Mouse (Mus musculus) ES-E14 (cell line): ENCODE results near the gene Rfx1. TPM values are rescaled to one million over a fixed set of nuclear protein-coding genes. Genes with fewer than 3 reads are reported as not detected.
A peak's percentile ranks its signal among the peaks of the same experiment; 100 is the strongest.

ENCODE experiments used
- DNase-seq: peaks from one replicate; pipeline ENCODE4 v3.0.0-alpha.2; 2013; ENCODE audit warnings: low read depth, low spot score
- H3K27ac ChIP-seq: 2 replicates; pipeline ENCODE4 v1.5.1; 2012; ENCODE audit warnings: low read depth, mild to moderate bottlenecking, low read length, moderate library complexity, mixed read lengths; ENCODE audit not compliant: poor library complexity, insufficient read depth, severe bottlenecking
- H3K36me3 ChIP-seq: 2 replicates; pipeline ENCODE4 v1.6.1; 2012; ENCODE audit warnings: mild to moderate bottlenecking, low read length, moderate library complexity, mixed read lengths; ENCODE audit not compliant: control insufficient read depth, poor library complexity, insufficient read depth, severe bottlenecking
- H3K4me1 ChIP-seq, 2 experiments: fragments of 150-350 bp in 1 of 2; sonication (generic) in 1 of 2; 2 replicates each; pipeline ENCODE4 v1.6.1; 2012; ENCODE audit warnings: low read length in 2 of 2, mild to moderate bottlenecking in 1 of 2, mixed read lengths in 1 of 2; ENCODE audit not compliant: control insufficient read depth in 2 of 2, insufficient read depth in 2 of 2, poor library complexity in 1 of 2
- H3K4me3 ChIP-seq, 2 experiments: fragments of 150-350 bp in 1 of 2; sonication (generic) in 1 of 2; 2 replicates each; pipeline ENCODE4 v1.5.1; 2012; ENCODE audit warnings: low read length in 2 of 2, low read depth in 1 of 2, mild to moderate bottlenecking in 1 of 2, mixed read lengths in 1 of 2; ENCODE audit not compliant: insufficient read depth in 1 of 2, poor library complexity in 1 of 2, severe bottlenecking in 1 of 2
- H3K9ac ChIP-seq: 2 replicates; pipeline ENCODE4 v1.6.1; 2012; ENCODE audit warnings: low read depth, mild to moderate bottlenecking, low read length, mixed read lengths; ENCODE audit not compliant: poor library complexity, insufficient read depth, severe bottlenecking
- H3K9me3 ChIP-seq: fragments of 150-350 bp; sonication (generic); 2 replicates; pipeline ENCODE4 v1.6.1; 2012; ENCODE audit warnings: low read depth, mild to moderate bottlenecking, low read length; ENCODE audit not compliant: control insufficient read depth, insufficient read depth
- CHD2 ChIP-seq: IDR thresholded peaks from 2 replicates; pipeline ENCODE4 v1.6.1; 2014; ENCODE audit warnings: mild to moderate bottlenecking, low read depth, low read length, inconsistent platforms
- HCFC1 ChIP-seq: IDR thresholded peaks from 2 replicates; pipeline ENCODE4 v1.6.1; 2012; ENCODE audit warnings: low read length, inconsistent platforms, borderline replicate concordance; ENCODE audit not compliant: insufficient read depth
- MAFK ChIP-seq: IDR thresholded peaks from 2 replicates; pipeline ENCODE4 v1.6.1; 2014; ENCODE audit warnings: mild to moderate bottlenecking, low read depth, low read length, inconsistent platforms; ENCODE audit not compliant: insufficient read depth
- ZC3H11A ChIP-seq: IDR thresholded peaks from 2 replicates; pipeline ENCODE4 v1.6.1; 2012; ENCODE audit warnings: low read depth, mild to moderate bottlenecking, inconsistent platforms, low read length, borderline replicate concordance
- ZNF384 ChIP-seq: IDR thresholded peaks from 2 replicates; pipeline ENCODE4 v1.6.1; 2012; ENCODE audit warnings: low read depth, low read length, inconsistent platforms
- in situ Hi-C, 2 experiments: fragments of 600-800 bp; cut with MboI; formaldehyde crosslinking; loops; one replicate each; pipeline ENCODE4 v1.15.1; 2025; ENCODE audit warnings: low sequenced_read_pairs in 2 of 2, inconsistent platforms in 1 of 2; ENCODE audit not compliant: unreplicated experiment in 2 of 2
- total RNA-seq: library from RNA; depleted of rRNA; stranded (reverse); fragments of 300-350 nt; gene quantifications from 2 replicates; pipeline ENCODE4 v1.2.3, GENCODE M21; 2012

The Rfx1 gene
- total RNA-seq, 1 experiment, result 16.2 TPM

DNA sequence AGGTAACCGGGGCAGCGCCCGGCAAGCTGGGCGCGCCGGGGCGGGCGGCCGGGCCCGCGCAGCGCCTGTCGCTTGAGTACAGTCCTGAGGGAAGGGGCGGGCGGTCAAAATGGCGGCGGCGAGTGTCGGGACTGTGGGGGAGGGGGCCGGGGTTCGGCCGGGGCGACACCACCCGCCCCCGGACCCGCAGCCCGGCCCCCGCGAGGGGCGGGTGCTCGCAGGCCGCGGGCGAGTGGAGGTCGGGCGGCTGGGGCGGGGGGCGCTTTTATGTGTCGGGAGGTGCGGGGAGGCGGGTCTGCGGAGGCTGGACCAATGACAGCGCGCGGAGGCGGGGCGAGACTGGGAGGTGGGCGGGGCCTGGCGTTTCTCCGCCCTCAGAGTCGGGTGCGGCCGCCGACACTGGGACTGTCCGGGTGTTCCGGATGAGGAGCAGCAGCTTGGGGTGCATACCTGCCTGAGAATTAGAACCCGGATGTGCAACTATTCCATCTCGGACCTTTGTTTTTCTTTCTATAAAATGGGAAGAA is 476 bp downstream of the Rfx1 start:
- H3K27ac ChIP-seq, result peak overlapping the region; percentile 99
- in situ Hi-C loops, result no loop called here
- TF ChIP-seq CHD2 (no peak), ZNF384 (no peak), ZC3H11A (no peak), MAFK (no peak), HCFC1 (no peak)

DNA sequence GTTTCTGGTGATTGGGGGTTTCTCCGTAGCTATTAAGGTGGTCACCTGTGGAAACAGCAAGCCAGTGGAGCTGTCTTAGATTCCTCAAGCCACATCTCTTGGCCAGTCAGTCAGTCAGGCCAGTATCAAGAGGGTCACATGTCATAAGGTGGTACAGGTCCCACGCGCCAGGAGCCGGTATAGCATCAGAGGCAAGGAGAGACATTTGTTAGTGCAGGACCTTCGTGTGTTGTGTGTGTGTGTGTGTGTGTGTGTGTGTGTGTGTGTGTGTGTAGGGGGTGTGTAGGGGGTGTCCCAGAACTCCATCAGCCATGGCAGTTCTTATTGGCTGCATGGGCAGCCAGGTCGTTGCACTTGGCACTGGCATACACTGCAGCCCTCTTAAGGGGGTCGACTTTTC is 1.3 kb downstream of the Rfx1 start:
- H3K4me1 ChIP-seq, result peaks cover 3 to 12% of the 10 kb centered on the region in 2 experiments; a peak in 3 of 4 replicates
- H3K4me3 ChIP-seq, result peak overlapping the region; percentile 49 to 99; a peak in 2 of 4 replicates
- H3K27ac ChIP-seq, result no peak overlapping the region
- TF ChIP-seq ZC3H11A (no peak), MAFK (no peak), ZNF384 (no peak), CHD2 (no peak), HCFC1 (no peak)
- no peaks in the 10 kb centered on the region for H3K36me3 ChIP-seq
- DNase-seq, result no peak
- peak overlapping the region; percentile 45 for H3K9ac ChIP-seq
- in situ Hi-C loops, result no loop called here
- H3K9me3 ChIP-seq, result no peaks in the 10 kb centered on the region

More for the DNA sequence above, 476 bp downstream of the Rfx1 start:
- peak; percentile 69 for DNase-seq
- Histone ChIP-seq H3K9me3 (no peaks in the 10 kb centered on the region), H3K9ac (peak overlapping the region; percentile 98), H3K4me1 (peaks cover 3 to 10% of the 10 kb centered on the region in 2 experiments; a peak in 3 of 4 replicates), H3K36me3 (no peaks in the 10 kb centered on the region), H3K4me3 (peak overlapping the region; percentile 49 to 99)

DNA sequence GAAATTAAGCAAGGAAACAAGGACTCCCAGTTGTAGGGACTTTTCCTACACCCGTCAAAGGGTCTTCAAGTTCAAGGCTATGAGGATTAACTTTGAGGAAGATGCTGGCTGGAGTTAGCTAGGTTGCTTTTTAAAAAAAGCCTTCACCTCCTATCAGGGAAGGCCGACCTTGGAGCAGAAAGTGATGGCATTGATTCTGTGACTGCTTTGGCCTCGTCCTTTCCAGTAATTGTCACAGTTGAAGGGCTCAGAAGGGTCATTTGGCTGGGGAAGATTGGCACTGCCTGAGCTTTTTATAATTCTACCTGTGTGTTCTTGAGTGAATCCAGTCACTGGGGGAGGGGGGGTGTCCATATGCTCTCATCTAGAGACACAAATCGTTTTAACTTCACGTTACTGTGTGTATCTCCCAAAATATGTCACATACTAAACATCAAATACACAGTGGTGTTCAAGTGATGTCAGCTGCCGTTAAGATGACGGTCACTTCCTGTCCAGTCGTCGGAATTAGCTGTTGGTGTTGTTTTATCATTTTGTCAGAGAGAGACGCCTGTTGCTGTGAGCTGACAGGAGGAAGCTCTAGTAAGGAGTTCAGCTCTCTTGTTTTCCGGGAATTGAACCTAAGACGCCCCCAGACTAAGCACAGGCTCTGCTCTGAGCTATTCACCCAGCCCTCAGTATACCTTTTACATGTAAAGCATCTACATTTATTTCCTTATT is 1.8 kb downstream of the Rfx1 start:
- Histone ChIP-seq H3K36me3 (no peaks in the 10 kb centered on the region), H3K4me1 (peaks cover 3 to 13% of the 10 kb centered on the region in 2 experiments; a peak in 3 of 4 replicates), H3K9me3 (no peaks in the 10 kb centered on the region), H3K4me3 (no peak overlapping the region), H3K9ac (no peak overlapping the region), H3K27ac (no peak overlapping the region)
- DNase-seq, result no peak
- TF ChIP-seq ZNF384 (no peak), MAFK (no peak)
- in situ Hi-C loops, result no loop called here

DNA sequence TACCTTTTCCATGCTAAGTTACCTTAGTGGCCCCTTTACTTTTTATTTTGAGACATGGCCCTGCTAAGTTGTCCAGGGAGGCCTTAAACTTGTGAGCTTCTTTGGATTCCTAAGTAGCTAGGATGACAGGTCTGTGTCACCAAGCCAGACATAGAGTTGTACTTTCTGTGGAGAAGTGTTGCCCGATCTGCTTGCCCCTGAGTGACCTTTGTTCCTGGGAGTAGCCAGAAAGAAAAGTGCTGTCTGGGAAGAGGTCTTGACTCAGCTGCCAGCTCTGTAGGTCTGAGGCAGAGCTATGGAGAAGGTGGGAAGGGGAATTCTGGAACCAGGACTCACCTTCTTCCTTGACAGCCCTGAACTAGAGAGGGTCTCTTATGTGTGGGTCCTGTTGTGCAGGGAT is 2.5 kb downstream of the Rfx1 start:
- Histone ChIP-seq H3K36me3 (no peaks in the 10 kb centered on the region), H3K4me1 (peaks cover 3 to 15% of the 10 kb centered on the region in 2 experiments; a peak in 3 of 4 replicates), H3K27ac (no peak overlapping the region), H3K4me3 (no peak overlapping the region), H3K9me3 (no peaks in the 10 kb centered on the region), H3K9ac (no peak overlapping the region)
- TF ChIP-seq CHD2, result no peak
- TF ChIP-seq MAFK, result no peak
- no peak for TF ChIP-seq HCFC1
- no peak for TF ChIP-seq ZC3H11A
- no peak for TF ChIP-seq ZNF384
- no peak for DNase-seq
- in situ Hi-C loops, result no loop called here
